Mouse (Mus musculus): ENCODE measurements around the gene Cd163.

The Cd163 gene

GRCm38 (mm10) chr6:124364328-124364727 is 59.9 kb downstream of the Cd163 start:
- DNase-seq: no peak

GRCm38 (mm10) chr6:124373584-124374206 is 69.2 kb downstream of the Cd163 start:
- no peak for DNase-seq

- no peak for DNase-seq
Observed at GRCm38 (mm10) chr6:124374683-124375082, 70.2 kb downstream of the Cd163 start.

GRCm38 (mm10) chr6:124375435-124375884 is 71.0 kb downstream of the Cd163 start:
- DNase-seq: peak; percentile 18

- DNase-seq: no peak
Observed at GRCm38 (mm10) chr6:124376311-124376710, 71.9 kb downstream of the Cd163 start.

- DNase-seq: peak; percentile 70
Observed at GRCm38 (mm10) chr6:124377494-124378255, 73.2 kb downstream of the Cd163 start.

- peak; percentile 47 for DNase-seq
Observed at GRCm38 (mm10) chr6:124379331-124379730, 74.9 kb downstream of the Cd163 start.
